Mouse (Mus musculus): ENCODE results near the gene Cdk6. TPM values are rescaled to one million over a fixed set of nuclear protein-coding genes. Genes with fewer than 3 reads are reported as not detected.

The Cdk6 gene
- polyA plus RNA-seq, 1 experiment from 2014 or later, result 51.2 TPM

DNA sequence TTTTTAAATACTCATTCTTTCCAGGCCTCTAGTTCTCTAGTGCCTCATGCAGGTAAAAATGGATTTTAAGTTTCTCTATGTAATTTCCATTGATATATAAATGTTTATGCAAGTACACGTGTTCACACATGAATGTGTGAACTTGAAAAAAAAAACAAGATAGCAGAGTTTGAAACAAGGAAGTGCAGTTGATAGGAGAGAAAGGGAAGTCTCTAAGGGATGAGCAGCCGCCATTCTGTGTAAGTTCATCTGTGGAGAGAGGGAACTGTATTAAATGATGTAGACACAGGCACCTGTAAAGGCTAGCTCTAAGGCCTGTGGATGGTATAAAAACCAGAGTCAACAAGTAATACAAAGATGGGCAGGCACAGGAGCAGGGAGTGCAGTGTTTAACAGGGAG is 164.3 kb downstream of the Cdk6 start:
- Histone ChIP-seq H3K4me2 (no peak overlapping the region), H3K4me3 (ENCODE audit: low read depth, low read length) (no peak overlapping the region), H3K9ac (ENCODE audit: low read depth, low read length) (no peak overlapping the region), H3K27me3 (replicated peaks; ENCODE audit: control insufficient read depth, insufficient read depth, low read length) (no peaks in the 10 kb centered on the region), H3K27ac (ENCODE audit: low read depth, low read length) (no peak overlapping the region), H3K36me3 (ENCODE audit: control insufficient read depth, insufficient read depth, low read length) (no peaks in the 10 kb centered on the region), H3K4me1 (replicated peaks; ENCODE audit: control insufficient read depth, insufficient read depth, low read length) (peaks cover 23% of the 10 kb centered on the region), H3K9me3 (ENCODE audit: control insufficient read depth, low read length) (no peaks in the 10 kb centered on the region)
- 48% methylated on average over 2 of the region's 2 CpGs for WGBS
- no peak for DNase-seq (ENCODE audit: low spot score)
- no peak for ATAC-seq (replicated peaks; ENCODE audit: low FRiP score)

DNA sequence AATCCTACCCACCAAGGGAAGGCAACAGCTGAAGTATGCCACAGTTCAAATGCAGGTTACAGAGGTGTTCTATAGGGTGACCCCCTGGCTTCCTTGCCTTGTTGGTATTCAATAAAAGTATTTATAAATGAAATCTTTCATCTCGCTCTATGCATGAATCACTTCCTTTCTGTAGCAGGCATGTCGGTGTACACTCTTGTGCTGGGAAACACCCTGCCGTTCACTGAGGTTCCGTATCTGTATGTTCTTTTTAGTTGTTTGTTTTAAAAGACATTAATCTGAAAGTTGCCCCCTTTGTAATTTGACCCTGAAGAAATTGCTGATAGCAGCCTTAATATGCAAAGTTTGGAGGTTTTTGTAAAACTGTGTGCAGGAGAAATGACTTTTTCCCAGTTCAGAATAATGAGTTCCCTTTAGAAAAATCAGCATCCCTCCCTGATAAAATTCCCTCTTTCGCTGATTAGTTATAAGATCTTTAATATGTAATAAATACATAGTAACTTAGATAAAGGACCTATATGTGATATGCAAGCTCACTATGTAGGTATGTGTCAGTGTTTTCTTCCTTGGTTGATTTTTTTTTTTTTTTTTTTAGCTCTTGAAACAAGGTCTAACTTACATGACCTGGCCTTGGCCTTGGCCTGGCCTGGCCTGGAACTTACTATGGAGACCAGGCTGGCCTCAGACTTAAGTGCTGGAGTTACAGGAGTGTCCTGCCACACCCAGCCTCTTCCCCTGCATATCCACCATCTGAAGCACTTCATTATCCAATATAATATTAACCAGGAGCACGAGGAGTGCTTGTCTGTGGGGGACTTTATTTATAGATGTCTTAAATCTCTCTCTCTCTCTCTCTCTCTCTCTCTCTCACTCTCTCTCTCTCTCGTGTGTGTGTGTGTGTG is 167.4 kb downstream of the Cdk6 start:
- 74% methylated on average over 7 of the region's 7 CpGs for WGBS
- ATAC-seq (replicated peaks; ENCODE audit: low FRiP score) (no peak), DNase-seq (ENCODE audit: low spot score) (no peak)
- Histone ChIP-seq H3K9ac (ENCODE audit: low read depth, low read length) (no peak overlapping the region), H3K27me3 (replicated peaks; ENCODE audit: control insufficient read depth, insufficient read depth, low read length) (no peaks in the 10 kb centered on the region), H3K4me2 (no peak overlapping the region), H3K4me1 (replicated peaks; ENCODE audit: control insufficient read depth, insufficient read depth, low read length) (peaks cover 11% of the 10 kb centered on the region), H3K4me3 (ENCODE audit: low read depth, low read length) (no peak overlapping the region), H3K36me3 (ENCODE audit: control insufficient read depth, insufficient read depth, low read length) (0 out of 2 replicates have a peak, but pooled peaks cover 2% of the 10 kb centered on the region), H3K9me3 (ENCODE audit: control insufficient read depth, low read length) (no peaks in the 10 kb centered on the region), H3K27ac (ENCODE audit: low read depth, low read length) (no peak overlapping the region)

DNA sequence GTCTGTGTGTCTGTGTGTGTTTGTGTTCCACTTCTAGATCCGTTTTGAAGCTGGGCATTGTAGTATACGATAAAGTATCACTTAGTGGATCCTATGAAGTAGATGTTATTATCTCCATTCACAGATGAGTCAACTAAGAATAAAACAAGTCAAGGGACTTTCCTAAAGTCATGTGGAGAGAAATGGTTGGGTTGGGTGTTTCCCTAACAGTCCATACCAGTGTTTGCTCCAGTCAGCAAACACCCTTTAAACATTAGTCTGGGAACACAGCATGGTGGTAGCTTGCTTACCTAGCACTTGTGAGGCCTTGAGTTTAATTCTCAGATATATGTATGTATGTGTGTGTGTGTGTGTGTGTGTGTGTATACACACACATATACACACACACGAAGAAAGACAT is 168.2 kb downstream of the Cdk6 start:
- DNase-seq (ENCODE audit: low spot score), result no peak
- no peak for ATAC-seq (replicated peaks; ENCODE audit: low FRiP score)
- H3K27ac ChIP-seq (ENCODE audit: low read depth, low read length), result no peak overlapping the region
- H3K4me1 ChIP-seq (replicated peaks; ENCODE audit: control insufficient read depth, insufficient read depth, low read length), result peaks cover 17% of the 10 kb centered on the region
- WGBS, result 81% methylated on average over 3 of the region's 3 CpGs
- H3K36me3 ChIP-seq (ENCODE audit: control insufficient read depth, insufficient read depth, low read length), result 0 out of 2 replicates have a peak, but pooled peaks cover 2% of the 10 kb centered on the region
- no peak overlapping the region for H3K4me2 ChIP-seq
- H3K9me3 ChIP-seq (ENCODE audit: control insufficient read depth, low read length), result no peaks in the 10 kb centered on the region
- no peak overlapping the region for H3K4me3 ChIP-seq (ENCODE audit: low read depth, low read length)
- no peaks in the 10 kb centered on the region for H3K27me3 ChIP-seq (replicated peaks; ENCODE audit: control insufficient read depth, insufficient read depth, low read length)
- H3K9ac ChIP-seq (ENCODE audit: low read depth, low read length), result no peak overlapping the region

DNA sequence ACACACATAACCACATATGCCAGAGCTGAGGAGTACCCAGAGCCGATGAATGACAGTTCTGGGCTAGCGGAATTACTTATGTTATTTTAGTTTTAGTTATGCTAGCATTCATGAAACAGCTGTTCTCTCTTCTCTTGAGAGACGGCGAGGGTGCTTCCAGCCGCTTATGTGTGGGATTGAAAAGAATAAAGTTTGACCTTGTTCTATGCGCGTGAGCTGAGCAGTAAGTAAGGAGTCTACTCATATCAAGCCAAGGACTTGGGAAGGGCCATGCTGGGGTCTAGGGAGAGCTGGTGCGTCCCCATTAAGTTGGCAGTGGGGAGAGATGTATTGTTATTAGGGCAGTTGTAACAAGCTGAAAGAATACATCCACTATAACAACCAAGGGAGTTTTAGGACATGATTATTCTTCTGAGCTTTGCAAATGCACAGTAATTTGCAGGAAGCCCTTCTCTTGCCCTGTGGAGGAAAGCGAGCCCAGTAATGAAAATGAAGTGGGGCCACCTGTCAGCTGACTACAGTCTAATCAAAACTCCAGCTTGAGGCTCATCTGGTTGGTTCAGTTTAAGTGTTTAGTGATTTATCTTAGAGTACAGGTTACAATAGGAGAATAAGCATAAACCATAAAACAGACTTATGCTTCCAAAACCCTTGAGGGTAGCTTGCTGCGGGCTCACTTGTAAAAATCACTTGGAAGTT is 170.0 kb downstream of the Cdk6 start:
- WGBS, result 87% methylated on average over 10 of the region's 10 CpGs

DNA sequence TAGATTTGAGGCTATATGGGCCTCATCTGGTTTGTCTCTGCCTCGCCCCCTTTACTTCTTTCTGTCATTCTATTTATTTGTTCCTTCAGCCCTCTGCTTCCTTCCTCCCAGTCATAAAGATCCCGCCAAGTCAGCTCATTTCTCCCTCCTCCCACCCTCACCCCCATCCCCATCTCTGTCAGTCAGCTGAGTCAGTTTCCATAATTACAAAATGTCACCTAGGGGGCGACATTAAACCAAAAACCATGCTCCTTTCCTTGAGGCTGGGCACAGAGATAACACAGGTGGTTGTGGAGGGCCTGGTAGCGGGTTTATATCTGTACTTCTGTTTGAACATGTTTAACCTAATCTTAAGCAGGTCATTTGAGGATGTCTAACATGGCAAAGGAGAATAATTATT is 171.3 kb downstream of the Cdk6 start:
- Histone ChIP-seq H3K27me3 (replicated peaks; ENCODE audit: control insufficient read depth, insufficient read depth, low read length) (no peaks in the 10 kb centered on the region), H3K4me2 (no peak overlapping the region), H3K27ac (ENCODE audit: low read depth, low read length) (no peak overlapping the region), H3K9ac (ENCODE audit: low read depth, low read length) (no peak overlapping the region), H3K4me3 (ENCODE audit: low read depth, low read length) (no peak overlapping the region), H3K36me3 (ENCODE audit: control insufficient read depth, insufficient read depth, low read length) (0 out of 2 replicates have a peak, but pooled peaks cover 2% of the 10 kb centered on the region), H3K4me1 (replicated peaks; ENCODE audit: control insufficient read depth, insufficient read depth, low read length) (peaks cover 23% of the 10 kb centered on the region), H3K9me3 (ENCODE audit: control insufficient read depth, low read length) (no peaks in the 10 kb centered on the region)
- 33% methylated on average over 4 of the region's 4 CpGs for WGBS
- ATAC-seq (replicated peaks; ENCODE audit: low FRiP score), result peak; percentile 72
- DNase-seq (ENCODE audit: low spot score), result no peak

More for the DNA sequence above, 170.0 kb downstream of the Cdk6 start:
- Histone ChIP-seq H3K9ac (ENCODE audit: low read depth, low read length) (no peak overlapping the region), H3K27me3 (replicated peaks; ENCODE audit: control insufficient read depth, insufficient read depth, low read length) (no peaks in the 10 kb centered on the region), H3K9me3 (ENCODE audit: control insufficient read depth, low read length) (no peaks in the 10 kb centered on the region), H3K27ac (ENCODE audit: low read depth, low read length) (no peak overlapping the region), H3K4me2 (no peak overlapping the region), H3K4me1 (replicated peaks; ENCODE audit: control insufficient read depth, insufficient read depth, low read length) (peaks cover 23% of the 10 kb centered on the region), H3K36me3 (ENCODE audit: control insufficient read depth, insufficient read depth, low read length) (0 out of 2 replicates have a peak, but pooled peaks cover 2% of the 10 kb centered on the region), H3K4me3 (ENCODE audit: low read depth, low read length) (no peak overlapping the region)
- DNase-seq (ENCODE audit: low spot score) (no peak), ATAC-seq (replicated peaks; ENCODE audit: low FRiP score) (no peak)

DNA sequence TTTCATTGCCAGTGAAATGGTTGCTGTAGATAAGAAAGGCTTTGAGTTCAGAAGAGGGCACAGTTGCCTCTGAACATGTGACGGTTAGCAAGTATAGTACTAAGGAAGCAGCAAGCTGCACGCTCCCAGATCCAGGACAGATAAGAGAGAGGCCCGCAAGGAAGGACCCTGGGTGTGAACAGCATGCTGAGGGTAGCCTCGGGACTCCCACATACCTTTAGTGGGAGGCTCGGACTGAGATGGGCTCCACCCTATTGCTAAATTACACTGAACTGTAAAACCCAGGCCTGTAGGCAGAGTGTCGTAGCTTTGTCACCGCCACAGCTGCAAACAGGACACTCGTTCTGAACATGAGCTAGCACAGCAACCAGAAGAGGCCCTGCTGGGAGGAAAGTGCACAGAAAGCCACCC is 173.6 kb downstream of the Cdk6 start:
- ATAC-seq (replicated peaks; ENCODE audit: low FRiP score) (peak; percentile 78), DNase-seq (ENCODE audit: low spot score) (no peak)
- 36% methylated on average over 8 of the region's 8 CpGs for WGBS
- 0 out of 2 replicates have a peak, but pooled peaks cover 2% of the 10 kb centered on the region for H3K36me3 ChIP-seq (ENCODE audit: control insufficient read depth, insufficient read depth, low read length)
- H3K27me3 ChIP-seq (replicated peaks; ENCODE audit: control insufficient read depth, insufficient read depth, low read length), result no peaks in the 10 kb centered on the region
- no peak overlapping the region for H3K4me3 ChIP-seq (ENCODE audit: low read depth, low read length)
- H3K27ac ChIP-seq (ENCODE audit: low read depth, low read length), result peak overlapping the region; percentile 36; the same call in 1 of the 2 replicates
- H3K9ac ChIP-seq (ENCODE audit: low read depth, low read length), result no peak overlapping the region
- H3K9me3 ChIP-seq (ENCODE audit: control insufficient read depth, low read length), result no peaks in the 10 kb centered on the region
- peak overlapping the region; percentile 4; the same call in 1 of the 2 replicates for H3K4me2 ChIP-seq
- peaks cover 23% of the 10 kb centered on the region for H3K4me1 ChIP-seq (replicated peaks; ENCODE audit: control insufficient read depth, insufficient read depth, low read length)

DNA sequence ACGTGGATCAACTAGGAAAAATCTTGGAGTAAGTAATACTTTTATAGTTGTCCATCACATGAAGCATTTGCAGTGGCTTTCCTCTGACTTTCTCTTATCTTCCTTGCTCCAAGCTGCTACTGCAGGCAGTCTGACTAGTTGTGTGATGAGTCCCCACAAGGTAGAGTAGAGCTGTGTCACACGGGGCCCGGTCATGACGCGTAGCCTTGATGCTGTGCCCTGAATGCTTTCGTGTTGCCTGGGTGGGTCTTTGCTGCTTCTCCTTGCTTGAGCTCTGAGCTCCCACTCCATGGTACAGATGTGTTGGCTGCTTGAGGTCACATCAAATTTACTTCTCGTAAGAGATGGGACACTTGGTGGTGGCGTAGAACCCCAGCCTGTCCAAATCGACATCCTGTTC is 174.2 kb downstream of the Cdk6 start:
- no peaks in the 10 kb centered on the region for H3K27me3 ChIP-seq (replicated peaks; ENCODE audit: control insufficient read depth, insufficient read depth, low read length)
- H3K9me3 ChIP-seq (ENCODE audit: control insufficient read depth, low read length), result no peaks in the 10 kb centered on the region
- no peak overlapping the region for H3K27ac ChIP-seq (ENCODE audit: low read depth, low read length)
- no peak overlapping the region for H3K4me3 ChIP-seq (ENCODE audit: low read depth, low read length)
- H3K9ac ChIP-seq (ENCODE audit: low read depth, low read length), result no peak overlapping the region
- ATAC-seq (replicated peaks; ENCODE audit: low FRiP score) (no peak), DNase-seq (ENCODE audit: low spot score) (no peak)
- H3K4me1 ChIP-seq (replicated peaks; ENCODE audit: control insufficient read depth, insufficient read depth, low read length), result peaks cover 23% of the 10 kb centered on the region
- H3K4me2 ChIP-seq, result no peak overlapping the region; the same call in 1 of the 2 replicates
- WGBS, result 78% methylated on average over 9 of the region's 9 CpGs
- 0 out of 2 replicates have a peak, but pooled peaks cover 2% of the 10 kb centered on the region for H3K36me3 ChIP-seq (ENCODE audit: control insufficient read depth, insufficient read depth, low read length)

DNA sequence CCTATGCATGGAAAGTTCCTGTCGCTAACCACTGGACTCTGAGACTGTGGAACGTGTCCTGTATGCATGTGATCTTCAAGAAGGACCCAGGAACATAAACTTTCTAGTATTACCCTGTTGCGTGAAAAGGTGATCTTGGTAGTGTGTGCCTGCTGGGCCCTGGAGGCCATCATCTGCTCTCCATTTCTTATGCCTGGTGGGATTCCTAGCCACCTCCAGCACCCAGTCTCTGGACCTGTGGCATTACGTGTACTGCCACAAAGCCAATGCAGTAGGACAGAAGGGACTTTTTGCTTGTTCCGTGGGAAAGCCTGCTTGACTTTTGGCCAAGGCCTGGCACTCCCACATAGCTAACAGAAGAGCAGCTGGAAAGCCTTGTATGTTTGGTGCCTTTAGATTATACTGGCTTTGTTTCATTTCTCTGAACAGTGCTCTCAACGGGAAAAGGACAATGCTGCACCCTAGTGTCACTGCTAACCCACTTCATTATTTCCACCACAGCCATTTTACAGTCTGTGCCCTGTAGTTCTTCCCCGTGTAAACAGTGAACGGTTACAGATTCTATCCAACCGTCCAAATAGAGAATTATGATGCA is 175.3 kb downstream of the Cdk6 start:
- ATAC-seq (replicated peaks; ENCODE audit: low FRiP score) (no peak; the same call in 1 of the 2 replicates), DNase-seq (ENCODE audit: low spot score) (no peak)
- no peaks in the 10 kb centered on the region for H3K9me3 ChIP-seq (ENCODE audit: control insufficient read depth, low read length)

More for the DNA sequence above, 175.3 kb downstream of the Cdk6 start:
- peaks cover 20% of the 10 kb centered on the region for H3K4me1 ChIP-seq (replicated peaks; ENCODE audit: control insufficient read depth, insufficient read depth, low read length)
- peaks cover 8% of the 10 kb centered on the region; the same call in 1 of the 2 replicates for H3K36me3 ChIP-seq (ENCODE audit: control insufficient read depth, insufficient read depth, low read length)
- 75% methylated on average over 9 of the region's 9 CpGs for WGBS
- H3K27me3 ChIP-seq (replicated peaks; ENCODE audit: control insufficient read depth, insufficient read depth, low read length), result no peaks in the 10 kb centered on the region
- no peak overlapping the region for H3K4me2 ChIP-seq
- H3K4me3 ChIP-seq (ENCODE audit: low read depth, low read length), result no peak overlapping the region
- no peak overlapping the region for H3K9ac ChIP-seq (ENCODE audit: low read depth, low read length)
- H3K27ac ChIP-seq (ENCODE audit: low read depth, low read length), result no peak overlapping the region

Measured in liver, embryonic 11.5 days (tissue).